Mouse (Mus musculus) layer of hippocampus, adult 18-20 months (tissue): ENCODE measurements around the gene 4933402N22Rik. TPM values are rescaled to one million over a fixed set of nuclear protein-coding genes. Genes with fewer than 3 reads are reported as not detected.
"Not testable (repeated sequence)": the region's sequence is repeated elsewhere in the genome, so short reads cannot be mapped to it uniquely, and the experiment has no call there.

Source experiments
- DNase-seq, 2 experiments: peaks; one replicate each; pipeline ENCODE4 v3.0.0; 2022; ENCODE audit warnings: low spot score in 2 of 2
- long read RNA-seq: library from polyadenylated mRNA; stranded (forward); transcript quantifications from one replicate; pipeline ENCODE4 v2.0.0, GENCODE M21; 2021
- total RNA-seq, 2 experiments: library from RNA; stranded (reverse); gene quantifications; 2 replicates each; pipeline ENCODE4 v1.2.3; 2021

Gene 4933402N22Rik
- total RNA-seq, result not detected
- long read RNA-seq, result 0 reads

- DNase-seq, result not testable (repeated sequence)
Measured at GRCm38 (mm10) chr5:11917743-11918142, at the start of gene 4933402N22Rik. Gene 4933402N22Rik, plus strand, starts transcription at chr5:11918043.

GRCm38 (mm10) chr5:11923790-11924189, 5.9 kb downstream of the 4933402N22Rik start:
- not testable (repeated sequence) for DNase-seq

Other genes with a start within 250 kb of the 4933402N22Rik start
- not detected for gene Gm8922, start 236.1 kb upstream of the 4933402N22Rik start, total RNA-seq
- not detected for gene Gm8926, start 147.5 kb upstream of the 4933402N22Rik start, total RNA-seq
- not detected for gene Gm6465, start 72.5 kb upstream of the 4933402N22Rik start, total RNA-seq